Mouse (Mus musculus) ES-Bruce4 (cell line): ENCODE data around the gene Pfdn4. TPM values are rescaled to one million over a fixed set of nuclear protein-coding genes. Genes with fewer than 3 reads are reported as not detected.
A peak's percentile ranks its signal among the peaks of the same experiment; 100 is the strongest.

Experiments used
- H3K27ac ChIP-seq: 2 replicates; pipeline ENCODE4 v1.5.1; 2012; ENCODE audit warnings: low read length, inconsistent platforms; ENCODE audit not compliant: insufficient read depth
- H3K27me3 ChIP-seq: 2 replicates; pipeline ENCODE4 v1.6.1; 2012; ENCODE audit warnings: mild to moderate bottlenecking, low read length, inconsistent platforms; ENCODE audit not compliant: control insufficient read depth, poor library complexity, insufficient read depth, severe bottlenecking
- H3K36me3 ChIP-seq: 2 replicates; pipeline ENCODE4 v1.6.1; 2012; ENCODE audit warnings: inconsistent platforms, mild to moderate bottlenecking, low read length, moderate library complexity; ENCODE audit not compliant: control insufficient read depth, poor library complexity, insufficient read depth, severe bottlenecking
- H3K4me1 ChIP-seq: one replicate; pipeline ENCODE4 v1.8.1; 2011; ENCODE audit warnings: low read length; ENCODE audit not compliant: control insufficient read depth, insufficient read depth
- H3K4me3 ChIP-seq: 2 replicates; pipeline ENCODE4 v1.5.1; 2011; ENCODE audit warnings: low read depth, mild to moderate bottlenecking, low read length
- H3K9ac ChIP-seq: 2 replicates; pipeline ENCODE4 v1.6.1; 2012; ENCODE audit warnings: low read depth, mild to moderate bottlenecking, inconsistent platforms; ENCODE audit not compliant: poor library complexity, severe bottlenecking
- H3K9me3 ChIP-seq: replicated peaks from 2 replicates; pipeline ENCODE4 v1.6.1; 2012; ENCODE audit warnings: mild to moderate bottlenecking, low read length, inconsistent platforms; ENCODE audit not compliant: control insufficient read depth, poor library complexity, insufficient read depth, severe bottlenecking
- CTCF ChIP-seq: IDR thresholded peaks from one replicate; pipeline ENCODE4 v1.8.1; 2011; ENCODE audit warnings: low read depth, low read length
- EP300 ChIP-seq: IDR thresholded peaks from 2 replicates; pipeline ENCODE4 v1.6.1; 2011; ENCODE audit warnings: low read depth, low read length; ENCODE audit not compliant: insufficient read depth
- POLR2A ChIP-seq: IDR thresholded peaks from one replicate; pipeline ENCODE4 v1.8.1; 2011; ENCODE audit warnings: low read length; ENCODE audit not compliant: insufficient read depth
- polyA plus RNA-seq: library from polyadenylated mRNA; stranded (reverse); fragments of >200 nt; gene quantifications from 2 replicates; pipeline ENCODE4 v1.2.4, GENCODE M21; 2011; ENCODE audit warnings: low read depth; ENCODE audit not compliant: missing spikeins, insufficient read depth, insufficient read length

The Pfdn4 gene
- polyA plus RNA-seq, 1 experiment: 163 TPM

DNA sequence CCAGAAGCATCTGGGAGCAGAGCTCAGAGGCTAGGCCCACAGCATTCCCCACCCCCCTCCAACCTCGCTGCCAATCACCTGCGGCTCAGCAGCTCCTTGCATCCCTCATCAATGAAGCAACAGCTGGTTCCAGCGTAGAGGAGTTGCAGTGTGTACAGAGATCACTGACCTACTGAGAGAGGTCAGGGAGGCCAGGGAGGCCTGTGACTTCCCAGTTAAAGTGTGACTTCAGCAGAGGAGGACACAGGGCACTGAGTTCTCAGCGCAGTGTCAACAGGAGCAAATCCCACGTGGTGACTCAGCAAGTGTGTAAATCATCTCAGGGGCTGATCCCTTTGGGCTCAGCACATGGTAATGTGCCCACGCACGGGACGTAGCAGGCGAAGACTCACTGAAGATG, 36.4 kb upstream of the Pfdn4 start:
- Histone ChIP-seq H3K27me3 (no peaks in the 10 kb centered on the region), H3K36me3 (no peaks in the 10 kb centered on the region), H3K9ac (no peak overlapping the region), H3K4me3 (no peak overlapping the region), H3K4me1 (no peaks in the 10 kb centered on the region), H3K27ac (no peak overlapping the region), H3K9me3 (no peaks in the 10 kb centered on the region)
- TF ChIP-seq EP300: no peak
- TF ChIP-seq CTCF: no peak
- TF ChIP-seq POLR2A: no peak

GRCm38 (mm10) chr2:170461652-170462051, 34.6 kb upstream of the Pfdn4 start:
- H3K27me3 ChIP-seq: no peaks in the 10 kb centered on the region
- H3K9ac ChIP-seq: no peak overlapping the region
- H3K27ac ChIP-seq: no peak overlapping the region
- TF ChIP-seq EP300 (no peak), POLR2A (no peak), CTCF (no peak)
- H3K9me3 ChIP-seq: no peaks in the 10 kb centered on the region
- no peaks in the 10 kb centered on the region for H3K36me3 ChIP-seq
- no peaks in the 10 kb centered on the region for H3K4me1 ChIP-seq
- no peak overlapping the region for H3K4me3 ChIP-seq

- Histone ChIP-seq H3K27me3 (no peaks in the 10 kb centered on the region), H3K4me1 (no peaks in the 10 kb centered on the region), H3K9ac (no peak overlapping the region), H3K9me3 (no peaks in the 10 kb centered on the region), H3K27ac (no peak overlapping the region), H3K36me3 (no peaks in the 10 kb centered on the region), H3K4me3 (no peak overlapping the region)
- TF ChIP-seq POLR2A: no peak
- TF ChIP-seq CTCF: no peak
- TF ChIP-seq EP300: no peak
Observed at GRCm38 (mm10) chr2:170464817-170465216, 31.4 kb upstream of the Pfdn4 start.

- no peak overlapping the region for H3K4me3 ChIP-seq
Observed at GRCm38 (mm10) chr2:170468009-170468408, 28.2 kb upstream of the Pfdn4 start.

GRCm38 (mm10) chr2:170469616-170470308, 26.5 kb upstream of the Pfdn4 start:
- 0 out of 2 replicates have a peak overlapping the region, but pooled peaks have one; percentile 2 for H3K4me3 ChIP-seq

More at GRCm38 (mm10) chr2:170468009-170468408, 28.2 kb upstream of the Pfdn4 start:
- Histone ChIP-seq H3K27me3 (no peaks in the 10 kb centered on the region), H3K36me3 (no peaks in the 10 kb centered on the region), H3K9me3 (no peaks in the 10 kb centered on the region), H3K4me1 (peaks cover 1% of the 10 kb centered on the region), H3K9ac (no peak overlapping the region), H3K27ac (no peak overlapping the region)
- TF ChIP-seq POLR2A: no peak
- TF ChIP-seq EP300: no peak
- TF ChIP-seq CTCF: peak; percentile 47

GRCm38 (mm10) chr2:170470591-170470990, 25.6 kb upstream of the Pfdn4 start:
- no peak overlapping the region for H3K27ac ChIP-seq
- TF ChIP-seq EP300 (no peak), CTCF (no peak), POLR2A (no peak)
- H3K36me3 ChIP-seq: no peaks in the 10 kb centered on the region
- no peak overlapping the region for H3K9ac ChIP-seq
- H3K4me1 ChIP-seq: peaks cover 1% of the 10 kb centered on the region
- no peaks in the 10 kb centered on the region for H3K9me3 ChIP-seq
- H3K27me3 ChIP-seq: no peaks in the 10 kb centered on the region
- H3K4me3 ChIP-seq: no peak overlapping the region

More at GRCm38 (mm10) chr2:170469616-170470308, 26.5 kb upstream of the Pfdn4 start:
- no peak for TF ChIP-seq CTCF
- no peak for TF ChIP-seq POLR2A
- peak; percentile 79 for TF ChIP-seq EP300
- Histone ChIP-seq H3K27me3 (no peaks in the 10 kb centered on the region), H3K9ac (no peak overlapping the region), H3K27ac (peak overlapping the region; percentile 23; the same call in 1 of the 2 replicates), H3K9me3 (no peaks in the 10 kb centered on the region), H3K4me1 (peaks cover 1% of the 10 kb centered on the region), H3K36me3 (no peaks in the 10 kb centered on the region)
